Mouse (Mus musculus) gastrocnemius, adult 2 months (tissue): ENCODE results near the gene Bckdk. TPM values are rescaled to one million over a fixed set of nuclear protein-coding genes. Genes with fewer than 3 reads are reported as not detected.
"Not testable (repeated sequence)": the region's sequence is repeated elsewhere in the genome, so short reads cannot be mapped to it uniquely, and the experiment has no call there.

ENCODE experiments used
- DNase-seq: peaks from one replicate; pipeline ENCODE4 v3.0.0; 2022
- H3K27ac ChIP-seq: fragments of 200-600 bp; 2 replicates; pipeline ENCODE4 v1.8.1; 2022; ENCODE audit warnings: mild to moderate bottlenecking
- H3K4me3 ChIP-seq: fragments of 200-600 bp; 2 replicates; pipeline ENCODE4 v1.8.1; 2022; ENCODE audit warnings: mild to moderate bottlenecking, moderate library complexity
- CTCF ChIP-seq: fragments of 200-600 bp; IDR thresholded peaks from 2 replicates; pipeline ENCODE4 v1.8.1; 2022; ENCODE audit warnings: antibody characterized with exemption, mild to moderate bottlenecking, moderate library complexity
- intact Hi-C: fragments of 180-260 bp; cut with DNase I; formaldehyde crosslinking; loops from one replicate; pipeline ENCODE4 v1.15.1; 2025
- total RNA-seq, 2 experiments: library from RNA; stranded (reverse); gene quantifications; 2 replicates each; pipeline ENCODE4 v1.2.3; 2021

Gene Bckdk
- total RNA-seq, 2 experiments from 2014 or later = 169 to 177 TPM

GRCm38 (mm10) chr7:127879301-127879700, 24.6 kb upstream of the Bckdk start:
- DNase-seq = no peak
- Histone ChIP-seq H3K4me3 (no peak overlapping the region), H3K27ac (no peak overlapping the region)
- no peak for TF ChIP-seq CTCF
- intact Hi-C loops = loop anchor here (5.0 kb wide), 1 partner anchor 33 kb away; the partner anchor contains the start of gene Kat8

GRCm38 (mm10) chr7:127880431-127880830, 23.5 kb upstream of the Bckdk start:
- H3K27ac ChIP-seq = no peak overlapping the region
- intact Hi-C loops = no loop called here
- no peak for TF ChIP-seq CTCF
- H3K4me3 ChIP-seq = no peak overlapping the region
- DNase-seq = no peak

DNA sequence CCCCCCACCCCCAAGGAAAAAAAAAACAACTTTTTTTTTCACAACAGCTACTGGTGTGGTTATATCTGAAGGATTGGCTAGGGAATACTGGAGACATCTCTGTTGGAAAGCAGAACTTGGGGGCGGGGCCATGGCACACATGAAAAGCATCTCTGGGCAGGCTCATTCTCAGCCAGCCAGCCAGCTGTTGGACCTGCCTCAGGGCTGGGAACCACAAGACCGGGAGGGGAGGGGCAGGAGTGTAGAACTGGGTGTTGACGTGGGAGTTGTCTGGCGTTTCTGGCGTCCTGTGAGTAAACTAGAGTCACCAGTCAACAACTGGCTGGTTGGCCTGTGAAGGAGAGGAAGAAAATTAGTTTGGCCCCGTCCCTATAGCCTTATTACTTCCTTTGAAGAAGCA, 17.9 kb upstream of the Bckdk start:
- intact Hi-C loops = no loop called here
- Histone ChIP-seq H3K4me3 (no peak overlapping the region), H3K27ac (peak overlapping the region; percentile 81)
- no peak for TF ChIP-seq CTCF
- peak; percentile 87 for DNase-seq

GRCm38 (mm10) chr7:127886551-127886950, 17.3 kb upstream of the Bckdk start:
- no peak for TF ChIP-seq CTCF

GRCm38 (mm10) chr7:127887191-127887590, 16.7 kb upstream of the Bckdk start:
- DNase-seq = no peak
- no peak for TF ChIP-seq CTCF
- intact Hi-C loops = no loop called here
- H3K4me3 ChIP-seq = no peak overlapping the region
- H3K27ac ChIP-seq = peak overlapping the region; percentile 81

More at GRCm38 (mm10) chr7:127886551-127886950, 17.3 kb upstream of the Bckdk start:
- Histone ChIP-seq H3K27ac (peak overlapping the region; percentile 81), H3K4me3 (0 out of 2 replicates have a peak overlapping the region, but pooled peaks have one; percentile 5)
- DNase-seq = no peak
- intact Hi-C loops = no loop called here

GRCm38 (mm10) chr7:127887781-127888180, 16.1 kb upstream of the Bckdk start:
- intact Hi-C loops = no loop called here
- no peak overlapping the region for H3K4me3 ChIP-seq
- TF ChIP-seq CTCF = no peak
- DNase-seq = no peak
- H3K27ac ChIP-seq = no peak overlapping the region

GRCm38 (mm10) chr7:127888821-127889220, 15.1 kb upstream of the Bckdk start:
- no peak for TF ChIP-seq CTCF
- intact Hi-C loops = no loop called here
- Histone ChIP-seq H3K27ac (no peak overlapping the region), H3K4me3 (no peak overlapping the region)
- DNase-seq = no peak

DNA sequence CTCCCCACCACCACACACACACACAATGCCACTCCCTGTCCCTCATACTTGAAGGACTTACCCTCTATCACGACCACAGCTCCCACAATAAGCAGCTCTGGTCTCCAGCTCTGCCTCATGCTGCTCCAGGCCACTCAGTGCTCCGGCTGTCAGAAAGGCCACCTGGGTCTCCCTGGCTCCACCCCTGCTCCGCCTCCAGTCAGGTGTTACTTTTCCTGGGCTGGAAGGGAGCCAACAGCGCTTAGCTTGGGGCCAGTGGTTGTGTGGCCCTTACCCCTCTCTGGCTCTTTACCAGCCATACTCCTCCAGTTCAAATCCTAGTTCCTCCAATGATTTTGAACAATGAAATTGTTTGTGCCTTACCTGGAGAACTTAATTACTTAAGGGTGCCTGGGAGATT, 13.1 kb upstream of the Bckdk start, which contains the start of gene Prss53:
TSS of gene Prss53 (minus strand) at position 173 of the 400 bp plus-strand sequence.
- DNase-seq = no peak
- no peak for TF ChIP-seq CTCF
- no peak within 1 kb of the TSS for H3K4me3 ChIP-seq
- intact Hi-C loops = no loop called here
- H3K27ac ChIP-seq = no peak within 1 kb of the TSS

DNA sequence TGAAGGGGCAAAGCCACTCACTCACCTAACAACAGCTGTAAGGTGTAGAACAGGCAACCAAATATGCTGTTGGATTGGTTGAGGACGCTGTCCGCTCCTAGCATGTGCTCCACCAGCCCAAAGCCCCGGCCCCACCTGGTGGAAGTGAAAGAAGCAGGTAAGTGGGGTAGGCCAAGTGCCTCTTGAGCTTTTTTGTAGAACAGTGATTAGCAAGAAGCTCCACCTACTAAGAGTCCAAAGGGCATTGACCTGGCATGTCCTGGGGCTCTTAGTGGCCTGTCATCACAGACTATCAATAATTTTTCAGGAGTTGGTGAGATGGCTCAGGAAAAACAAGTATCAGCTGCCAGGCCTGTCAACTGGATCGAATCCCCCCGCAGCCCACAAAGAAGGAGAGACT, 9.4 kb upstream of the Bckdk start:
- TF ChIP-seq CTCF = no peak
- peak overlapping the region; percentile 90 for H3K4me3 ChIP-seq
- DNase-seq = no peak
- intact Hi-C loops = no loop called here
- H3K27ac ChIP-seq = peak overlapping the region; percentile 93

GRCm38 (mm10) chr7:127895442-127895841, 8.4 kb upstream of the Bckdk start, which contains the start of the genes Gm21974 and Vkorc1:
Gene Gm21974, minus strand, starts transcription at chr7:127895454.
Gene Vkorc1, minus strand, starts transcription at chr7:127895617.
- TF ChIP-seq CTCF = peak; percentile 45
- Histone ChIP-seq H3K4me3 (peak within 1 kb of the TSS; percentile 90), H3K27ac (peak within 1 kb of the TSS; percentile 93)
- intact Hi-C loops = loop anchor here (5.0 kb wide), 1 partner anchor 42 kb away; no protein-coding TSS in a partner anchor
- DNase-seq = peak; percentile 97

- H3K27ac ChIP-seq = peak overlapping the region; percentile 93
These were observed 8.0 kb upstream of the Bckdk start for GRCm38 (mm10) chr7:127895891-127896290.

DNA sequence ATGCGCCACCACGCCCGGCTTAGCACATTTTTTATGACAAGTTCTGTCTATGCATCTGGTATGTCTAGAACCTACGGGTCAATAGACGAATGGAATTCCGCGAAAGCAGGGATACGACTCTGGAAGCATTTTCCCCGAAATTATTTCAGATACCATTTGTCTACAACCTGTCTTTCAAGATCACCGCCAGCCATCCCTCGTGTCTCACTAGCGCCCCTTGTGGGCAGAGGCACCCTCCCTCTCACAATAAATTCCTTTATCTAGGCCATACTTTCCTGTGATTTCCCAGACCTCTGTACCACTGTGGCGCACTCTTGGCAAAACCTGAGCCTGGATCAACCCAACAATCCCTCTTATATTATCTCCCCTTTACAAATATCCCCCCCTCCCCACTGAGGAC, 7.5 kb upstream of the Bckdk start:
- H3K27ac ChIP-seq = peak overlapping the region; percentile 93
- TF ChIP-seq CTCF = peak; percentile 76
- intact Hi-C loops = loop anchor here (5.0 kb wide), 1 partner anchor 41 kb away; no protein-coding TSS in a partner anchor
- peak; percentile 76 for DNase-seq
- H3K4me3 ChIP-seq = no peak overlapping the region

More at GRCm38 (mm10) chr7:127895891-127896290, 8.0 kb upstream of the Bckdk start:
- peak overlapping the region; percentile 90 for H3K4me3 ChIP-seq
- intact Hi-C loops = loop anchor here (5.0 kb wide), 1 partner anchor 41 kb away; no protein-coding TSS in a partner anchor
- DNase-seq = not testable (repeated sequence)

- TF ChIP-seq CTCF = no peak
- intact Hi-C loops = loop anchor here (5.0 kb wide), 1 partner anchor 40 kb away; no protein-coding TSS in a partner anchor
- Histone ChIP-seq H3K4me3 (no peak overlapping the region), H3K27ac (no peak overlapping the region)
- DNase-seq = no peak
These were observed 6.3 kb upstream of the Bckdk start for GRCm38 (mm10) chr7:127897542-127897941.
